Mouse (Mus musculus): ENCODE measurements at regions not wholly inside any gene's neighbourhood (a gene's known extent, or its start where the extent isn't known, plus 50 kb on each side); places are given as distances from the start of the nearest gene placed in this dataset.

- TF ChIP-seq ZMIZ1 (IDR thresholded peaks at IDR 0.05; ENCODE audit: low read depth, low read length) (no peak), JUND (IDR thresholded peaks at IDR 0.05; ENCODE audit: low read depth, low read length) (no peak), POLR2A (IDR thresholded peaks at IDR 0.05; ENCODE audit: control insufficient read depth in 1 of 2, insufficient read depth in 1 of 2, low read depth in 1 of 2, low read length in 2 of 2, poor library complexity in 1 of 2) (no peak), MEF2A (IDR thresholded peaks at IDR 0.05; ENCODE audit: extremely low read depth, insufficient replicate concordance, low read depth, low read length, poor library complexity, severe bottlenecking) (no peak), CTCF (IDR thresholded peaks at IDR 0.05 in 2 of 3, conservative IDR thresholded peaks at IDR 0.05 in 1 of 3; ENCODE audit: control insufficient read depth in 1 of 3, insufficient read depth in 1 of 3, low read depth in 2 of 3, low read length in 3 of 3, poor library complexity in 1 of 3, severe bottlenecking in 1 of 3) (no peak)
Measured at GRCm38 (mm10) chr9:59129252-59129651, 93.0 kb upstream of the Neo1 start.

All from MEL (cell line).